Mouse (Mus musculus) liver, embryonic 15.5 days (tissue): Measurements from ENCODE around the gene Pih1d3. TPM values are rescaled to one million over a fixed set of nuclear protein-coding genes. Genes with fewer than 3 reads are reported as not detected.

Experiments used
- ATAC-seq: fragments of 200-750 bp; cut with Nextera tagmentation; 2 replicates; pipeline ENCODE4 v1.8.0; 2017; ENCODE audit warnings: moderate number of reproducible peaks, mild to moderate bottlenecking, moderate library complexity; ENCODE audit not compliant: insufficient read depth
- H3K27ac ChIP-seq: fragments of 300-500 bp; sonication (generic); replicated peaks from 2 replicates; pipeline ENCODE4 v1.5.1; 2015; ENCODE audit warnings: mild to moderate bottlenecking, inconsistent platforms
- H3K27me3 ChIP-seq: fragments of 300-500 bp; sonication (generic); 2 replicates; pipeline ENCODE4 v1.6.1; 2015; ENCODE audit warnings: mild to moderate bottlenecking, inconsistent platforms
- H3K36me3 ChIP-seq: fragments of 300-500 bp; sonication (generic); replicated peaks from 2 replicates; pipeline ENCODE4 v1.6.1; 2015; ENCODE audit warnings: moderate library complexity, mild to moderate bottlenecking, inconsistent platforms
- H3K4me1 ChIP-seq: fragments of 300-500 bp; sonication (generic); replicated peaks from 2 replicates; pipeline ENCODE4 v1.6.1; 2015; ENCODE audit warnings: inconsistent platforms
- H3K4me2 ChIP-seq: fragments of 300-500 bp; sonication (generic); 2 replicates; pipeline ENCODE4 v1.6.1; 2015; ENCODE audit warnings: moderate library complexity, mild to moderate bottlenecking, inconsistent platforms
- H3K4me3 ChIP-seq: fragments of 300-500 bp; sonication (generic); replicated peaks from 2 replicates; pipeline ENCODE4 v1.5.1; 2015; ENCODE audit warnings: mild to moderate bottlenecking, inconsistent platforms
- H3K9ac ChIP-seq: fragments of 300-500 bp; sonication (generic); 2 replicates; pipeline ENCODE4 v1.6.1; 2015; ENCODE audit warnings: moderate library complexity, mild to moderate bottlenecking, inconsistent platforms
- H3K9me3 ChIP-seq: fragments of 300-500 bp; sonication (generic); replicated peaks from 2 replicates; pipeline ENCODE4 v1.6.1; 2016; ENCODE audit warnings: inconsistent platforms
- WGBS: fragments of 180-500 bp; shearing (Covaris S2); methylation state at CpG from one replicate; pipeline ENCODE4 v1.1.7; 2015; ENCODE audit warnings: mixed read lengths; ENCODE audit not compliant: insufficient replicate concordance; 5-methylcytosine and 5-hydroxymethylcytosine counted together
- polyA plus RNA-seq: library from polyadenylated mRNA; unstranded; fragments of >200 nt; fragmentation: Nextera tagmentation; extraction: Ambion mirVana; gene quantifications from 2 replicates; pipeline ENCODE4 v1.2.1, GENCODE M21; 2015

Pih1d3 gene
- polyA plus RNA-seq, 1 experiment from 2014 or later = not detected

GRCm38 (mm10) chr1:31220599-31221250, 1.9 kb upstream of the Pih1d3 start:
- Histone ChIP-seq H3K9me3 (no peaks in the 10 kb centered on the region), H3K9ac (no peak overlapping the region), H3K4me2 (no peak overlapping the region), H3K4me3 (no peak overlapping the region), H3K36me3 (no peaks in the 10 kb centered on the region), H3K4me1 (no peaks in the 10 kb centered on the region), H3K27me3 (no peaks in the 10 kb centered on the region), H3K27ac (no peak overlapping the region)
- ATAC-seq = no peak
- WGBS = 63% methylated on average over 4 of the region's 4 CpGs

- H3K4me2 ChIP-seq = no peak overlapping the region
- H3K36me3 ChIP-seq = no peaks in the 10 kb centered on the region
- no peak for ATAC-seq
- no peak overlapping the region for H3K27ac ChIP-seq
- H3K9ac ChIP-seq = no peak overlapping the region
- no peaks in the 10 kb centered on the region for H3K4me1 ChIP-seq
- no peak overlapping the region for H3K4me3 ChIP-seq
- no peaks in the 10 kb centered on the region for H3K27me3 ChIP-seq
- no peaks in the 10 kb centered on the region for H3K9me3 ChIP-seq
These were observed 10.8 kb downstream of the Pih1d3 start for GRCm38 (mm10) chr1:31233319-31234036.

GRCm38 (mm10) chr1:31260218-31260923, 37.7 kb downstream of the Pih1d3 start:
- ATAC-seq = no peak
- no peak overlapping the region for H3K9ac ChIP-seq
- H3K4me3 ChIP-seq = no peak overlapping the region
- WGBS = 52% methylated on average over 10 of the region's 10 CpGs
- no peak overlapping the region for H3K4me2 ChIP-seq
- H3K36me3 ChIP-seq = no peaks in the 10 kb centered on the region
- H3K27ac ChIP-seq = no peak overlapping the region
- H3K9me3 ChIP-seq = no peaks in the 10 kb centered on the region
- no peaks in the 10 kb centered on the region for H3K27me3 ChIP-seq
- H3K4me1 ChIP-seq = no peaks in the 10 kb centered on the region

Other genes with a start within 250 kb of the Pih1d3 start
- gene AC153137.1, start 244.9 kb upstream of the Pih1d3 start, polyA plus RNA-seq = not detected in 2 replicates
- gene Lgsn, start 46.4 kb upstream of the Pih1d3 start, polyA plus RNA-seq = not detected in 2 replicates
- not detected in 2 replicates for gene 4931428L18Rik, start 154 bp upstream of the Pih1d3 start, polyA plus RNA-seq